Mouse (Mus musculus) hematopoietic stem cell, adult 5-6 weeks (primary cell): ENCODE data around the gene Zfp985. TPM values are rescaled to one million over a fixed set of nuclear protein-coding genes. Genes with fewer than 3 reads are reported as not detected.
"Not testable (repeated sequence)": the region's sequence is repeated elsewhere in the genome, so short reads cannot be mapped to it uniquely, and the experiment has no call there.

ENCODE experiments used
- ATAC-seq, 2 experiments: fragments of 125-278 bp in 1 of 2; replicated peaks in 1 of 2; 2 replicates each; pipeline ENCODE4 v1.8.0; 2016 to 2017; ENCODE audit warnings: inconsistent platforms in 2 of 2, mild to moderate bottlenecking in 2 of 2, moderate number of reproducible peaks in 2 of 2, low read depth in 1 of 2, moderate TSS enrichment in 1 of 2; ENCODE audit not compliant: low FRiP score in 2 of 2, poor library complexity in 2 of 2, severe bottlenecking in 2 of 2, insufficient read depth in 1 of 2, low TSS enrichment in 1 of 2
- total RNA-seq: library from RNA; stranded (forward); fragments of 172-1452, 232-1000 nt; gene quantifications from 2 replicates; pipeline ENCODE4 v1.2.3, GENCODE M21; 2017

The Zfp985 gene
- total RNA-seq, result 0.60 and 1.1 TPM in 2 replicates

DNA sequence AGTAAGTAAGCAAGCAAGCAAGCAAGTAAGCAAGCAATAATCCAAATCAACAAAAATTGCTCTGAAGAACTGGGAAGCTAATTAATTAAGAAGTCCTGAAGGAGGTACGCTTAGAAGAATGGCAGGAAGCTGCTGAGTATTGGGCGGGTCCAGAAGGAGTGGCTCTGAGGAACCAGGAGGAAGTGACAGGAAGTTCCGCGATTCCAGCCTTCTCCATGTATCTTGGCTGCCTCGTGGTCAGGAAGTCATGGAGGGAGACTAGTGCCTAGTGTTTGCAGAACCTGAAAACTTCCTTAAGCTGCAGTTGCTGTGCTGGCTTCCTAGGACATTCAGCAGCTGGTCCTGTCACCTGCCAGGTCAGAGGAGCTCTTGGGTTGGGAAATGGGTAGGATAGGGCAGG, at the start of gene Zfp985:
Zfp985 (plus strand) TSS at position 207 of the 400 bp plus-strand sequence.
- ATAC-seq, result not testable (repeated sequence)

DNA sequence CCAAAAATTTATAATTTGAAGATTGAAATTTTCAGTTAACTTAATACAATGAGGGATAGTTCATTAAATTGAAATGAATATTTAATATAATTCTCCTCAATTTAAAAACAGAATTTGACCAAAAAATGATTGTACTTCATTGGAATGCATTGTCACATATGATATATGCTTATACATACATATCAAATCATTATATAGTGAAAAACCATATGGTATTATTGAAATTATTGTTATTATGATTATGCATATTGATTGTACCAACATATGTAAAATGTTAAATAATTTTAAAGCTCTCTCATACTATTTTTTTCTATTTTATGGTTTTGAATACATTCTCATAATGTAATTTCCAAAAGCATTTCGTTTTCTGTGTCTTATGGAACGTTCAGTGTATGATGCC, 43.9 kb upstream of the Zfp985 start:
- no peak for ATAC-seq

DNA sequence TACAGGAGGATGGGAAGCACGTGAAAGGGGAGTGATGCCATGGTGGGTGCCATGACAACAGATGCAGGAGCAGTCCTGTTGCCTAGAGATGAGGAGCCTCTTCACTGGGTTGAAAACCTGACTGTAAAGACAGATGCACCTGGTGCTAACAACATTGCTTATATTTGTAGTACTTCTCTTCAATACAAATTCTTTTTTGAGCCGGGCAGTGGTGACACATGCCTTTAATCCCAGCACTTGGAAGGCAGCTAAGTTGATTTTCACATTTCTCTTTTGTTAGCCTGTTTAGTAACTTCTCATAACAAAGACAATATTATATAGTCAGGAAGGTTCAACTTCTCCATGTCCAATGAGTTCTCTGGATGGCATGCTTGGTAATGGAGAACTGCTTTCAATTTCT, 34.1 kb upstream of the Zfp985 start:
- peak; percentile 18; a peak in 1 of 4 replicates for ATAC-seq

DNA sequence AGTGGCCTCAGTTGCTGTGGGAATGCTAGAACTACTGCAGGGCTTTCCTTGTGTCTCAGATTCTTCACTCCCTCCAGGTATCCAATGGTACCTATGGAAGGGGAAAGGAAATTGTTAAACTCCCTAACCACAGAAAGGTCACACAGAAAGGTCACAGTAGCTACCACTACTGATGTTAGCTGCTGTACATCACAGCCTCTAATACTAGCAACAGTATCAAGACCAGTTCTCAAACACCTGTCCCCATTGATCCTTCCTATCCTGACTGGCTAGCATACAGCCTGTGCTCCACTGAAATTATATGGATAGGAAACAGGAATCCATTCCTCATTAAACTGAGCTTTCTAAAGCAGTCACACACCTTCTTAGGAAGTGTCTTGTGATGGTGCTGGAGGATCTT, 33.0 kb upstream of the Zfp985 start:
- ATAC-seq, result 0 out of 4 replicates have a peak, but pooled peaks of 1 of the 2 experiments have one; percentile 15

DNA sequence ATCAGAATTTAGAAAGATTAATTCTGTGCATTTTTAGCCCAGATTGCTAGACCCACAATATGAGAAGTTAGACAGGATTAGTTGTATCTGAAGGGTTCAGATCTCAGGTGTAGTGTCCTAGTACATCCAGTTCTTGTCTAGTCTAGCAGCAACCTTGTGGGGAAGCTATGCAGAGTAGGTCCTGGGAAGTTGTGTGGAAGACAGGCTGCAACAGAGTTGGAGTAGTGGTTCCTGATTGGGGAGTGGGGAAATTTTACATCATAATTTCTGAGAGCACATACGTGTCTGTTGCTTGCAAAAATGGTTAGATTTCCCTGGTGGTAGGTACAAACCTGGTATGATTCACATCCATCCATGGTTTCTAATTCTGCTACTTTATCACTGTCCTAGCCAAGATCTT, 28.0 kb upstream of the Zfp985 start:
- no peak for ATAC-seq

DNA sequence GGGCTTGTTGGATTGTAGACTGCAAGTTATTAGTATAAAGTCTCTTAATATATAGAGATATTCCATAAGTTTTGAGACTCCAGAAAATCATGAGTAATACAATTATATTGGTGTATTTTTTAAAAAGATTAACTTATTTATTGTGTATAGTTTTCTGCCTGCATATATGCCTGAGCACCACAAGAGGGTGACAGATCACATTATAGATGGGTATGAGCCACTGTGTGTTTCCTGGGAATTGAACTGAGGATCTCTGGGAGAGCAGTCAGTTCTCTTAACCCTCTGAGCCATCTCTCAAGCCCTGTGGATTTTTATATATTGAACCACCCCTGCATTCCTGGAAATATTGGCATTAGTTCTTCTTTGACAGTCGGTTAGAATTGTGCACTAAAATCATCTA, 22.7 kb upstream of the Zfp985 start:
- no peak for ATAC-seq

DNA sequence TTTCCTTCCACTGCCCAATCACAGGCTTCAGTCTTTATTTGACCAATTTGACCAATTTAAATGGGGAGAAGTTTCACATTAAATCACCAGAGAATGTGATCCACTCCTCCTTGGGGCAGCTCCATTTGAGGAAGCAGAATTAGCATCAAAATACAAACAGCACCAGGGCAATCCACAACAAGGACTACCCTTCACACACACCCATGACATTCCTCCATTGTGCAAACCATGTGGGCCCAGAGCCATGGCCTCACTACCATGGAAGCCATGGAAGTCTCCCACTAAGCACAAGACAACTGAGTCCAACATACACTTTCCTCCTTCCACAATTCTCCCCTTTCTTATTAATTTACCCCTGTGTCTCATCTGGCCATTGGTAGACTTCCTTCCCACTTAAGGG, 17.2 kb upstream of the Zfp985 start:
- not testable (repeated sequence) for ATAC-seq

DNA sequence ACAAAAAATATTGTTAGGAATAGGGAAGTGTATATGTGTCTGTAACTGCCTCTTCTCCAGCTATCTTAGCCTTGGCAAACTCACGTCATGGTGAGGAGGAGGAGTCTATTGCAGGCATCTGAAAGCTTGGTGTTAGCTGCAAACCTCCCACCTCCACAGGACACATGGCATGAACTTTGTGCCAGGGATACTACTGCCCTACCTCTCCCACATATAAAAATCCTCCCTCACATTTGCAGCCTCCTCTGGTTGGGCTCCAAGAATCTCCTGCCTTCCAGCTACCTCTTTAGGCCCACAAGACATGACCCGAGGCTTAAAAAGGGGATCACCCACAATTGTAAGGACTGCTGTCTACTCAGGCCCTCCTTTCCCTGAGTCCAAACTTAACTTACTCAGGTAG, 15.4 kb upstream of the Zfp985 start:
- ATAC-seq, result no peak; a peak in 1 of 4 replicates

DNA sequence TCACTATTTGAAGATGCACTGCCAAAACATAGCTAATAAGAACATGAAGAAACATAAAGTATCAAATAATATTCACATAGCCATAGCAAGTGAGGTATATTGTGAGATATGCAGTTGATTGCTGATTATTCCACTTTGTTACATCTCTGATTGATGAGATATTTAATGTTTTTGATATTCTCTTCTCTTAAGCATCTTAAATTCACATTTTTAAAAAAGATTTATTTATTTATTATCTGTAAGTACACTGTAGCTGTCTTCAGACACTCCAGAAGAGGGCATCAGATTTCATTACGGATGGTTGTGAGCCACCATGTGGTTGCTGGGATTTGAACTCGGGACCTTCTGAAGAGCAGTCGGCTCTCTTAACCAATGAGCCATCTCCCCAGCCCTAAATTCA, 13.2 kb upstream of the Zfp985 start, which contains the start of gene Gm16503:
Gm16503 (plus strand) TSS at position 301 of the 400 bp plus-strand sequence.
- not testable (repeated sequence) for ATAC-seq

DNA sequence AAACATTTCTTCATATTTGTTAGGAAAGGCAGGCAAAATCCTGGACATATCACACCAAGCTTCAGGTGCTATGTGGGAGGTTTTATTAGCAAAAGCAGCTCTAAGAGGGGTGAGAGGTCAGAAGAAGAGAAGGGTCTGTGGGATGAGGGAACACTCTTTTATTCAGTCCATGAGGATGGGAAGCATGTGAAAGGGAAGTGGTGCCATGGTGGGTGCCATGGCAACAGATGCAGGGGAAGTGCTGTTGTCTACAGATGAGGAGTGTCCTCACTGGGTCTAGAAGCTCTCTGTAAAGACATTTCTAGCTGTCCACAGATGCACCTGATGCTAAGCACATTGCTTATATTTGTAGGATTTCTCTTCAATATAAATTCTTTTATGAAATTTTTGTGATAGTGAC, 12.0 kb upstream of the Zfp985 start:
- ATAC-seq, result no peak

DNA sequence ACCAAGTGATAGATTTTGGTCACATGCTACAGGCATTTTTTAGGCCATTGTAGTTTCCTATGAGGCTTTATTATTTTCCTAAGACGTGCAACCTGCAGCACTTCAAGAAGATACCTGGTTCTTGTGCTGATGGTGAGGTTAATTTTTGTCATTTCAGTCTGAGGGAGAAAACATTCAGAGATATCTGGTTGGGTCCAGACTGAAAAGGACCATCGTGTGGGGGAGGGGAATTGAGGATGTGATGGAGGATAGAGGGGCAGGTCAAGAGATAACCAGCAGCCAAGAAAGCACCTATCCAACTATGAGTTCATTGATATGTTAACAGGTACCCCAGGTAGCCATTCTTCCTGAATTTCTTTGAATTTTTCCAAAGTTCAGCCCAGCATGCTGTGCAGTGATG, 1.3 kb downstream of the Zfp985 start:
- ATAC-seq, result not testable (repeated sequence)

DNA sequence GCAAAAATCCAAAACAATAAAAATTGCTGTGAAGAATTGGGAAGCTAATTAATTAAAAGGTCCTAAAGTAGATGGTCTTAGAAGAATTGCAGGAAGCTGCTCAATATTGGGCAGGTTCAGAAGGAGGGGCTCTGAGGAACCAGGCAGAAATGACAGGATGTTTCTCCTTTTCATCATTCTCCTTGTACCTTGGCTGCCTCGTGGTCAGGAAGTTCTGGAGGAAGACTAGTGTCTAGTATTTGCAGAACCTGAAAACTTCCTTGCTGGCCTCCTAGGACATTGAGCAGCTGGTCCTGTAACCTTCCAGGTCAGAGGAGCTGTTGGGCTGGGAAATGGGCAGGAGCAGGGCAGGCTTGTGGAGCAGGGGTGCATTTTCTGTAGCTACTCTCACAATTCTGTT, 3.8 kb downstream of the Zfp985 start:
- ATAC-seq, result not testable (repeated sequence)

DNA sequence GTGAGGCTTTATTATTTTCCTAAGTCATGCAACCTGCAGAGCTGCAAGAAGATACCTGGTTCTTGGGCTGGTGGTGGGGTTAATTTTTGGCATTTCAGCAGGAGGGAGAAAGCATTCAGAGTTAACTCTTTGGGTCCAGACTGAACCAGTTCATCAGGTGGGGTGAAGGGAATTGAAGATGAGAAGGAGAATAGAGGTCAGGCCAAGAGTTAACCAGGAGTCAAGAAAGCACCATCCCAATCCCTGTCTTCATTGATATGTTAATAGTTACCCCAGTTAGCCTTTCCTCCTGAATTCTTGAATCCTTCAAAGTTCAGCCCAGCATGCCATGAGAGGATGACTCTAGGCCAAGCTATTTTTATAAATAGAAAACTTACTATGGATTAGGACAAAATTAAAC, 4.9 kb downstream of the Zfp985 start:
- ATAC-seq, result not testable (repeated sequence)

DNA sequence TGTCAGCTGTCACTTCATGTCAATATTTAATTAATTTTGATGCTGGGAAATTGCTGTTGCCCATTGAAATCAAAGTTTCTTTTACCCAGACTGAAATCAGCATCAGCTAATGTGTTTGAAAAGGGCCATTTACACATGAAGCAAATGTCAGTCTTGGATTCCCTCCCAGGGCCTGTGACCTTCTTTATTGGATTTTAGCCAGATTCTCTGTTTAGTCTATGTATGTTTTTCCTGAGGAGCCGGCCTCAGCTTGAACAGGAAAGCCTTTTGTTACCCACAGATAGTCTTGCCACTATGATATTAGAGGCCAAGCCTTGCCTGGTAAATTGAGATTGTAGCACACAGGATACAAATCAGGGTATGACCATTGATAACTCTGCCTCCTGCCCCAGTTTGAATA, 6.0 kb downstream of the Zfp985 start:
- not testable (repeated sequence) for ATAC-seq

DNA sequence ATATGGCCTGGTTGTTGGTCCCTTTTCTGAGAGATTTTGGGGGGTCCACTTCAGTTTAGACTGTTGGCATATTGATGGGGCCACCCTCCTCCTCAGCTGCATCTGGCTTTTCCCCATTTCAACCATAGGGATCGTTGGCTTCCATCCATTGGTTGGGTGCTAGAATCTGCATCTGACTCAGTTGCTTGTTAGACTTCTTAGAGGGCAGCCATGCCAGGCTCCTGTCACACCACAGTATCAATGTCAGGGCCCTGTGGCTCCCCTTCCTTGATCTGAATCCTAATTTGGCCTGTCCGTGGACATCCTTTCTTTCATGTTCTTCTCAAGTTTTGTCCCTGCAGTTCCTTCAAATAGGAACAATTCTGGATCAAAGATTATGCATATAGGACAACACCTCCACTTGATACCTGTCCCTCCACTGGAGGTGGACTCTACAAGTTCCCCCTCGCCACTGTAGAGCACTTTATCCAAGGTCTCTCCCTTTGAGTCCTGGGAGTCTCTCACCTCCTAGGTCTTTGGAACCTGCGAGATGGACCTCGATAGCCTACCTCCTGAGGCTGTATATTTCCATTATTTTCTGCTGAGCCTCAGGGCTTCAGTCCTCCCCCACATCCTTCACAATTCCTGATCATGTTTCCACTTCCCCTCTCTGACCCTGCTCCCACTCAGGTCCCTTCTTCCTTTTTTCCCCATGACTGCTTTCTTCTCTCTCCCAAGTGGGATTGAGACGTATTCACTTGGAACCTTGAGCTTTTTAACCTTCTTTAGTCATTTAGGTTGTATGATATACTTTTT, 12.5 kb downstream of the Zfp985 start:
- peak in 1 of 2 experiments; percentile 46; a peak in 1 of 4 replicates for ATAC-seq

DNA sequence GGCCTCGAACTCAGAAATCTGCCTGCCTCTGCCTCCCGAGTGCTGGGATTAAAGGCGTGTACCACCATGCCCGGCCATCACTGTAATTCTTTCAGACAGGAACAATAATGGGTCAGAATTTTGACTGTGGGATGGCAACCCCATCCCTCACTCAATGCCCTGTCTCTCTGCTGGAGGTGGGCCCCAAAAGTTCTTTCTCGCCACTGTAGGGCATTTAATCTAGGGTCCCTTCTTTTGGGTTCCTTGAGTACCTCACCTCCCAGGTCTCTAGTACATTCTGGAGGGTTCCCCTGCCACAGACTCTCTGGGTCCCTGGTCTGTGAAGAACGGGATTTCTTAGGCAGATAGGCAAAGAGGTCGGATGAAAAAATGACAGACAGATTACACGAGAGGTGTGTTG, 18.1 kb downstream of the Zfp985 start:
- not testable (repeated sequence) for ATAC-seq

DNA sequence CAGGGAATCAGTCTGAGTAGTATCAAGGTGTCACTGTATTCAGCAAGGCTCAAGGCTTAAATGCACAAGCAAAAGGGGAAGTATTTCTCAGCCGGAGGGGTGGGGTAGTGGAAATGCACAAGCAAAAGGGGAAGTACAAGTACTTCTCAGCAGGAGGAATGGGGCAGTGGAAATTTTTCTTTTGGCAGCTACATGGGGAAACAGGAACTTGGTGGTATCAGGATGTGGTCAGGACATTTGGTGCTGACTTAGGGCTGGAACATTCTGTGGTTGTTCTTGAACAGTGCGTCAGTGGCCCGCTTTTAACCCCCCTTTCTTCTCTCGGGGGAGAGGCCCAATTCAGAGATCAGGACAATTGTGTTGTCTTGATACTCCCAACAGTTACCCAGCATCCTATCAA, 26.3 kb downstream of the Zfp985 start:
- ATAC-seq, result not testable (repeated sequence)

DNA sequence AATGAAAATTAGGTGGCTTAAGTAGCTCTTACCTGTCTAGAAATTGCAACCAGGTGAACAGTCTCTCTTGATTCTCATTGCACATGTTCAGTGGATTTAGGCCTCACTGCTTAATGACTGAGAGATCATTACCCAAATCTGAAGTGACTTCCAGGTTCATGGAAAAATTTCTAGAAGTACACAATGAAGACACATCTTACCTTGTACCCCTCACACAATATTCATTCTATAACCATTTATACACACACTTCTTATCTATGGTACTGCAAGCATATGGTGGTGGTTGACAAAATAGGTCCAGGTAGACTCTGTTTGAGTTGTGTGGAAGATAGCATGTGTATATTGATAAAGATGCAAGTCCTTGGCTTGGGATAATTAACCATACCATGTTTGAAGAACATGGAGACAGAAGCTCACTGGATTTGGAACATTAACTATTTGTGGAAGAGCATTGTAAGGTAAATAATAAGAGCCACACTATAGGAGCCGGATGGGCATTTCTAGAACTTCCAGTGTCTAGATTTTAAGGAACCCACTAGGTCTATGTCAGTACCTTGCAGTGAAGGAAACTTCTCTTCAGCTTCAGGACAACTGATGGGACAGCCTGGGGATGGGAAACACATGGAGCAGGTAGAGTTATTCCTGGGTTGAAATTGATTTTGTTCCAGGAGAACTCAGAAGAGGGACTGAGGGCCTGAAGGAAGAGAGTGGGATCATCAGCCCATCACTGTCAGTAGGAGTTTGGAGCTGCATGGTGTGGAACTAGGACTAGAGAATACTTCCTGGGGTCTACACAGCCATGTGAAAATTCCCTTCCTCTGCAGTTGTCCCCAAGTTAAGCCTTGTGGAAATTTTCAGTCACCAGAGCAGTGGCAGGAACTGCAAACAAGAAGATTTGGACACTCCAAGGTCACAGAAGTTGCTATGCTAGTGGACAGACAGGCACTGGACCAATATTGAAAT, 33.7 kb downstream of the Zfp985 start:
- ATAC-seq, result no peak
